Mouse (Mus musculus) myocyte (in vitro differentiated cells): Measurements from ENCODE around the gene Prickle4.

ENCODE experiments used
- MAX ChIP-seq: IDR thresholded peaks from one replicate; pipeline ENCODE4 v1.6.1; 2011; ENCODE audit warnings: low read depth, mild to moderate bottlenecking, control low read depth
- MYOD1 ChIP-seq, 3 experiments: IDR thresholded peaks; one replicate each; pipeline ENCODE4 v1.6.1; 2011; ENCODE audit warnings: control low read depth in 2 of 3, low read depth in 2 of 3, mild to moderate bottlenecking in 2 of 3, moderate library complexity in 1 of 3; ENCODE audit not compliant: insufficient read length in 2 of 3, control insufficient read depth in 1 of 3
- POLR2A ChIP-seq: IDR thresholded peaks from one replicate; pipeline ENCODE4 v1.6.1; 2011; ENCODE audit warnings: low read depth, mild to moderate bottlenecking, control low read depth, moderate library complexity; ENCODE audit not compliant: insufficient read length
- SRF ChIP-seq: IDR thresholded peaks from one replicate; pipeline ENCODE4 v1.6.1; 2011; ENCODE audit warnings: low read depth; ENCODE audit not compliant: control insufficient read depth, insufficient read length
- TCF3 ChIP-seq: IDR thresholded peaks from one replicate; pipeline ENCODE4 v1.6.1; 2011; ENCODE audit warnings: low read depth, control low read depth; ENCODE audit not compliant: insufficient read length

- TF ChIP-seq SRF (no peak), POLR2A (no peak), MAX (no peak), MYOD1 (IDR thresholded peaks at IDR 0.05; ENCODE audit: control insufficient read depth in 1 of 3, insufficient read length in 2 of 3, low read depth in 2 of 3) (no peak), TCF3 (no peak)
These were observed 45.6 kb downstream of the Prickle4 start for GRCm38 (mm10) chr17:47648966-47649365.
